Mouse (Mus musculus) neural tube, embryonic 14.5 days (tissue): ENCODE data around the gene Slc6a16. TPM values are rescaled to one million over a fixed set of nuclear protein-coding genes. Genes with fewer than 3 reads are reported as not detected.

Source experiments
- ATAC-seq: fragments of 200-750 bp; cut with Nextera tagmentation; 2 replicates; pipeline ENCODE4 v1.8.0; 2017; ENCODE audit warnings: low read depth, mild to moderate bottlenecking, moderate TSS enrichment, moderate library complexity
- H3K27ac ChIP-seq: fragments of 300-500 bp; sonication (generic); 2 replicates; pipeline ENCODE4 v1.5.1; 2014; ENCODE audit warnings: low read depth, mild to moderate bottlenecking, control low read depth, low read length, moderate library complexity, mixed read lengths
- H3K27me3 ChIP-seq: fragments of 300-500 bp; sonication (generic); 2 replicates; pipeline ENCODE4 v1.6.1; 2014; ENCODE audit warnings: low read length; ENCODE audit not compliant: control insufficient read depth, insufficient read depth
- H3K36me3 ChIP-seq: fragments of 300-500 bp; sonication (generic); 2 replicates; pipeline ENCODE4 v1.6.1; 2014; ENCODE audit warnings: low read length, mixed read lengths; ENCODE audit not compliant: control insufficient read depth, insufficient read depth
- H3K4me1 ChIP-seq: fragments of 300-500 bp; sonication (generic); 2 replicates; pipeline ENCODE4 v1.6.1; 2014; ENCODE audit warnings: low read length; ENCODE audit not compliant: control insufficient read depth, insufficient read depth
- H3K4me2 ChIP-seq: fragments of 300-500 bp; sonication (generic); 2 replicates; pipeline ENCODE4 v1.6.1; 2014; ENCODE audit warnings: mild to moderate bottlenecking, low read depth, low read length, control low read depth
- H3K4me3 ChIP-seq: fragments of 300-500 bp; sonication (generic); 2 replicates; pipeline ENCODE4 v1.5.1; 2014; ENCODE audit warnings: low read depth, low read length, control low read depth, mixed read lengths
- H3K9ac ChIP-seq: fragments of 300-500 bp; sonication (generic); replicated peaks from 2 replicates; pipeline ENCODE4 v1.6.1; 2014; ENCODE audit warnings: low read depth, mild to moderate bottlenecking, control low read depth, low read length, mixed read lengths
- H3K9me3 ChIP-seq: fragments of 300-500 bp; sonication (generic); 2 replicates; pipeline ENCODE4 v1.6.1; 2016; ENCODE audit warnings: low read length; ENCODE audit not compliant: control insufficient read depth
- WGBS: fragments of 180-500 bp; shearing (Covaris S2); extraction: QIAGEN DNeasy Blood & Tissue Kit; methylation state at CpG from one replicate; pipeline ENCODE4 v1.1.7; 2014; 5-methylcytosine and 5-hydroxymethylcytosine counted together
- polyA plus RNA-seq: library from polyadenylated mRNA; unstranded; fragments of >200 nt; fragmentation: Nextera tagmentation; extraction: Ambion mirVana; gene quantifications from 2 replicates; pipeline ENCODE4 v1.2.1, GENCODE M21; 2014

The Slc6a16 gene
- polyA plus RNA-seq = 0.75 and 0.99 TPM in 2 replicates

DNA sequence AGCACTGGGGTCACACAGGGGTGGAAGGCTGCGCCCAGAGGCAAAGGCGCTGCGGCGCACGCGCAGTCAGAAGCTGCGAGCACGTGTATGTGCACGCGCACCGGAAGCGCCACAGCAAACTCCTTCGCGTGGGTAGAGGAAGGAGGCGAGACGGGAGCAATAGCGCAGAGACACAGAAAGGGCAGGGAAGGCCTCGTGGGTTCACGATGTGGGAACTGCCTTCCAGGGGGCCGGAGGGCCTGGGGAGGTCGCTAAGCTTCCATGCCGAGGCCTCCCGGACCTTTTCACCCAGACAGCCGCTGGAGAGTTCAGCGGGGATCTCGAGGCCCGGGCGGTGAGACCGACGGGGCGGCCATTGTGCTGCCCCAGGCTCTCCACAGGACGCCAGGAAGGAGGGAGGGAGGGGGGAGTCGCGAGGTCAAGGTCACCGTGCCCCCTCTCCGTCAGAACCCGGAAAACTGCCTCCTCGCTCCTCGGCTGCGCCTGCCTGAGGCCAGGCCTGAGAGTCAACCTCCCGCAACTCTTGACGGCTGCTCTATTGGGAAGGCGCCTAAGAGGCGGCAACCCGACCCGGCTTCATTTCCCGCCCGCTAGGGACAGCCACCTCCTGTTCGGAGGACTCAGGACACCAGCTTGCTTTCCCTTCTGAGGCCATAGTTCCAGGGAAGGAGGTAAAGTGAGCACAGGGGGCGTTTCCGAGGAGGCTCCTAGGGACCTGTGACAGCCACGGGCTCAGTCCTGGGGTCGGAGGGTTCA is at the start of gene Slc6a16:
TSS of gene Slc6a16 (plus strand) at position 453 of the 756 bp plus-strand sequence.
- WGBS = 9% methylated on average over 53 of the region's 53 CpGs
- no peaks in the 10 kb centered on the region for H3K27me3 ChIP-seq
- H3K4me3 ChIP-seq = peak within 1 kb of the TSS; percentile 31
- no peaks in the 10 kb centered on the region for H3K9me3 ChIP-seq
- peak; percentile 75; the same call in 1 of the 2 replicates for ATAC-seq
- no peak within 1 kb of the TSS for H3K27ac ChIP-seq
- peak within 1 kb of the TSS; percentile 44; the same call in 1 of the 2 replicates for H3K9ac ChIP-seq
- H3K36me3 ChIP-seq = no peaks in the 10 kb centered on the region
- peak within 1 kb of the TSS; percentile 53 for H3K4me2 ChIP-seq
- 0 out of 2 replicates have a peak, but pooled peaks cover 5% of the 10 kb centered on the region for H3K4me1 ChIP-seq

DNA sequence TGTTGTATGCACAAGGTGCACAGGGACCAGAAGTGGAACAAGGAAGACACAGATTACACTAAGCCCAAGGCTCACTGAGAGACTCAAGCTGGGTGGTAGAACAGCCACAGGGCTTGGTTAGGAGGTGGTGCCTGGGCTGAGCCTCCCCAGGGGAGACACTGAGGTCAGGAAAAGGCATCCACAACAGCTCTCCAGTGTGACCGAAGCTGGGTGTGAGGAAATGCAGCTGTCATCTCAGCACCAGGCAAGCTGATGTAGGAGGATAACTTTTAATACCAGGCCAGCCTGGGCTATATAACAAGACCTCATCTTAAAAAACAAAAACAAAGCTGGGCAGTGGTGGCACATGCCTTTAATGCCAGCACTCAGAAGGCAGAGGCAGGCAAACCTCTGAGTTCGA is 49.7 kb upstream of the Slc6a16 start:
- H3K27me3 ChIP-seq = peaks cover 2% of the 10 kb centered on the region; the same call in 1 of the 2 replicates
- H3K9me3 ChIP-seq = no peaks in the 10 kb centered on the region
- H3K9ac ChIP-seq = no peak overlapping the region
- H3K36me3 ChIP-seq = no peaks in the 10 kb centered on the region
- no peak overlapping the region for H3K4me3 ChIP-seq
- WGBS = 71% methylated on average over 2 of the region's 2 CpGs
- no peaks in the 10 kb centered on the region for H3K4me1 ChIP-seq
- H3K27ac ChIP-seq = no peak overlapping the region
- H3K4me2 ChIP-seq = no peak overlapping the region
- no peak for ATAC-seq

DNA sequence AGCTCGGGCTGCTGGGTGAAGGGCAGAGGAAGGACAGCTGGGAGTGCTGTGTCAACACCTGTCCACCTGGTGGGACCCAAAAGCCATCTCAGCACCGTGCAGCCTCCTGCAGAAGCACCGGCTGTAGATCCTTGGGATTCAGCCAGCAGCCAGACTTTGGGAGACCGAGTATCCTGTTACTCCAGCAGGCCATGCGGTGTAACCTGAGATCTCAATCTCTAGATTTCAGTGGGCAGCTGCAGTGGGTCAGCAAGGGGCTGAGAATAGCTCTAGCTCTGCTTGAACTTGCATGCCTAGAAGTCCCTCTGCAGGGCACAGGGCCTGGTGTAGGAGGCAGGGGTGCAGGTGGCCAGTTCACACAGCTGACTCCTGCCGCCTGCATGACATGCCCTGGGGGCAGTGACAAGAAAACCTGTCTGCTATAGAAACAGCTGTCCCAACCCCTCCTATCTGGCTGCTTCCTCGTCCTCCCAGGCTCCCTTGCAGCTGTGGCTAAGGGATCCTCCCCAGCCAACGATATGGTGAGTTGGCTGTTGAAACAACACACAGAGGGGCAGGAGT is 49.0 kb upstream of the Slc6a16 start:
- Histone ChIP-seq H3K27ac (no peak overlapping the region), H3K27me3 (peaks cover 2% of the 10 kb centered on the region; the same call in 1 of the 2 replicates), H3K9ac (no peak overlapping the region), H3K4me3 (no peak overlapping the region), H3K9me3 (no peaks in the 10 kb centered on the region), H3K4me2 (no peak overlapping the region), H3K36me3 (no peaks in the 10 kb centered on the region), H3K4me1 (no peaks in the 10 kb centered on the region)
- ATAC-seq = no peak
- WGBS = 24% methylated on average over 8 of the region's 8 CpGs

DNA sequence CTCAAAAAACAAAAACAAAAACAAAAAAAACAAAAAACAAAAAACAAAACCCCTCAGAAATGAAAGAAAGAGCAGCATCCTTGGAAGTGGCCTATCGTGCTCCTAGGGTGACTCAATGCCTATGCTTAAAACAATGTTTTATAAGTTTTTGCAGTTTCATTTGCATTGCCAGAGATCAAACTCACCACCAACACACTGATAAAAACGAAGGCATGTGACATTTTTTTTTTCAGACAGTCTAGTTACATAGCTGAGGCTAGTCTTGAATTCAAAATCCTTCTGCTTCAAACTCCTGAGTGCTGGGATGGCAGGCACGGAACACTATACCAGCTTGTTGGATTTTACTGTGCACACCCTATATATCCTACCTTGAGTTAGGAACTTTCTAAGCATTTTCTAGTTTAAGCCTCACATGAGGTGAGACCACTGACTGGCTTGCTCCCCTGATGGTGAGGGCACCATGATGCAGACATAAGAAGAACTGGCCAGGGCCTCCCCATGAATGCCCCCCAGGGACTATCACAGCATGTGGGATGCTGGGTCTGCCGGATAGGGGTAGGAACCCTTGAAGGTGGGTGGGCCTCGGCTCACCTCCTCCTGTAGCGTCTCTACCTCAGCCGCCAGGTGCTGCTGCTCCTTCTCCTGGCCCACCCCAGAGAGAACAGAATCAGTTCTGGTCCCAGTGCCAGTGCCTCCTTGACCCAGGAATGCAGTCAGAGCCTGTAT is 48.1 kb upstream of the Slc6a16 start:
- H3K27me3 ChIP-seq = no peaks in the 10 kb centered on the region; the same call in 1 of the 2 replicates
- no peak for ATAC-seq
- H3K36me3 ChIP-seq = no peaks in the 10 kb centered on the region
- no peaks in the 10 kb centered on the region for H3K9me3 ChIP-seq
- no peaks in the 10 kb centered on the region for H3K4me1 ChIP-seq
- H3K9ac ChIP-seq = no peak overlapping the region
- no peak overlapping the region for H3K4me2 ChIP-seq
- 86% methylated on average over 7 of the region's 7 CpGs for WGBS
- H3K4me3 ChIP-seq = no peak overlapping the region
- H3K27ac ChIP-seq = no peak overlapping the region

DNA sequence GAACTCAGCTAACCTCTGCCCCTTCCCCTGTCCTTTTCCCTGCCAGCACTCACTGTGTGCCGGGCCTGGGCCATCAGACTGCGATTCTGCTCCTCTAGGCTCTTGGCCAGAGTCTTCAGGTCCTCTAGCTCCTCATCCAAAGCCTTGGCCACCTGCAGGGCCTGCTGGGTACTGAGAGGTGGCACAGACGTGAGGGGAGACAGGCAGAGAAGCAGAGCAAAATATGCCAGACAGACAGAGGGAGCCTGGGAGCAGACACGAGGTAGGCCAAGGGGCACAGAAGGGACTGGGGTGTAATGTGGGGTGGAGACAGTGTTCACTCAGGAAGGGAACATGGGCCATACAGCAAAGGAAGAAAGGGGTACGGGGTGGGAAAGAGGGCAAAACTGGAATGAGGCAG is 47.5 kb upstream of the Slc6a16 start:
- H3K4me2 ChIP-seq = no peak overlapping the region
- ATAC-seq = no peak
- no peaks in the 10 kb centered on the region for H3K36me3 ChIP-seq
- H3K4me3 ChIP-seq = no peak overlapping the region
- H3K9me3 ChIP-seq = no peaks in the 10 kb centered on the region
- no peaks in the 10 kb centered on the region for H3K4me1 ChIP-seq
- 66% methylated on average over 5 of the region's 5 CpGs for WGBS
- H3K27ac ChIP-seq = no peak overlapping the region
- H3K9ac ChIP-seq = no peak overlapping the region
- no peaks in the 10 kb centered on the region; the same call in 1 of the 2 replicates for H3K27me3 ChIP-seq

DNA sequence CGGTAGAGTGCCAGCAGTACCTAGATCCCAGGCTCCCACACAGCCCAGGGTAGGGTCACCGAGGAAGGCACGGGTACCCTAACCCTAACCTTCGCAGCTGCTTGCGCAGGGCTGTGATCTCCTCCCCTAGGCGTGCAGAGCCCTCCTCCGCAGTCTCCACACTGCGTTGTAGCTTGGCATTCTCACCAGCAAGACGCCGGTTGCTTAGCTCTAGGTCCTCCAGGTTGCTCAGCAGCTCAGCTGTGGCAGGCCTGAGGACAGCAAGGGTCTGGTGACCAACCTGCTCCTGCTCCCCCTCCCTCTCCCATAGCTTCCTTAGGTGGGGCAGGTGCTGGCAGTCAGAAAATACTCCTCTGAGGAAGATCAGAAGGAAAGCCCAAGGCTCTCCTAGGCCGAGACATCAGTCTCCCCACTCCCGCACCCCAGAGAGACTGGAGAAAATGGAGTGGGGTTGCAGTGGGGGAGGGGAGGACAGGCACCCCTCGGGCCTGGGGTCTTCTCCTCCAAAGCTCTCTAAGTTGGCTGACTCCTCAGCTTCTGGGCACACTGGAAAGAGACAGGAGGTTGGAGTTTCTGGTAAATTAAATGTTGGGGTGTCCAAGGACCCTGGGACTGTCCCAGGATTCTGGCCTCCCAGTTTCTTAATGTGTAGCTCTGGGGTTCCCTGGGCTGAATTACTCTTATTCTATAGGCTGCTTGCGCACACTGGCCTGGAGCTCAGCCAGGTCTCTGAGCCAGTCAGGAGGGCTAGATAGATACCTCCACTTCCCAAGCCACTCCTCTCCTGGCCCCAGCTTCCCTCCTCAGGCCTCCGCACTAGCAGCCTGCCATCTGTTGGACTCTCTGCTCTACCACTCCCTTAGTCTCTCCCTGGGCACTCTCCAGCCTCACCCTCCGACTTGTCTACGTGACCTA is 46.8 kb upstream of the Slc6a16 start:
- no peaks in the 10 kb centered on the region; the same call in 1 of the 2 replicates for H3K27me3 ChIP-seq
- WGBS = 76% methylated on average over 17 of the region's 17 CpGs
- H3K36me3 ChIP-seq = no peaks in the 10 kb centered on the region
- H3K4me1 ChIP-seq = no peaks in the 10 kb centered on the region
- no peak for ATAC-seq
- no peaks in the 10 kb centered on the region for H3K9me3 ChIP-seq
- H3K9ac ChIP-seq = 0 out of 2 replicates have a peak overlapping the region, but pooled peaks have one; percentile 2
- no peak overlapping the region for H3K4me2 ChIP-seq
- H3K27ac ChIP-seq = no peak overlapping the region
- H3K4me3 ChIP-seq = no peak overlapping the region

DNA sequence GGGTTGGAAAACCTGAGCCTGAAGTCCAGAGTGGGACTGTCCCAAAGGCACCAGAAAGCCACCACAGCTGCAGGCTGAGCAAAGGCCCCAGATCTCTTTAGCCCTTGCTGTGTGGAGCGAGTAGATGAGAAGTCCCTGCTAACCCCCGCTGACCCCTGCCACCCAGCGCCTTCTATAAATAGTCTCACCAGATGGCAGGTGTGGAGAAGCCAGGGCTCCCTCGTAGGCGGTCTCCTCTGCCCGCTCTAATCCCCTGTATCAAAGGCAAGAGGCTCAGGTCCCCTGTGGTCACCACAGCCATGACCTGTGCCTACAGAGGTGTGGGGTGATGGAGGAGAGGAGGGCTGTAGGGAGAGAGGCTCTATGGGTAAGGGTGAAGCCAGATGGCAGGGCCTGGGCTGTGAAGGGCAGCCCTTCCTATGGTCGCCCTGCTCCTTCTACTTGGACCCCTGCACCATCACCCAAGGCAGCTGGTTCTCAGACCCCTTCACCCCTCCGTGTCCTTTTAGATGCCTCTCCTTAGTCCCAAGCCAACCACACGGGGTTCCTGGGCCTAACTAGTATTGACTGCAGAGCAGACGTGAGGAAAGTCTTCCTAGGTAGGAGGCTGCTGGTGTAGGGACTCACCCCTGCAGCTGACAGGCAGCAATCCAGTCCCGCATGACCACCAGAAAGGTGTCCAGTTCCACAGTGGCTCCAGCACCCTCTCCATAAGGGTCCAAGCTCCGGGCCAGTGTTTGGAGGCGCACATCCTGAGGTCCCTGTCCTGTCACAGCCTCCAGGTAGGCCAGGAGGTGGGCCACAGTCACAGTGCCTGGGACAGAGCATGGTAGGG is 45.3 kb upstream of the Slc6a16 start:
- H3K4me1 ChIP-seq = no peaks in the 10 kb centered on the region
- H3K4me2 ChIP-seq = no peak overlapping the region
- ATAC-seq = no peak
- no peaks in the 10 kb centered on the region for H3K9me3 ChIP-seq
- H3K4me3 ChIP-seq = no peak overlapping the region
- H3K9ac ChIP-seq = no peak overlapping the region
- WGBS = 63% methylated on average over 13 of the region's 13 CpGs
- H3K36me3 ChIP-seq = no peaks in the 10 kb centered on the region
- H3K27ac ChIP-seq = no peak overlapping the region
- no peaks in the 10 kb centered on the region for H3K27me3 ChIP-seq

DNA sequence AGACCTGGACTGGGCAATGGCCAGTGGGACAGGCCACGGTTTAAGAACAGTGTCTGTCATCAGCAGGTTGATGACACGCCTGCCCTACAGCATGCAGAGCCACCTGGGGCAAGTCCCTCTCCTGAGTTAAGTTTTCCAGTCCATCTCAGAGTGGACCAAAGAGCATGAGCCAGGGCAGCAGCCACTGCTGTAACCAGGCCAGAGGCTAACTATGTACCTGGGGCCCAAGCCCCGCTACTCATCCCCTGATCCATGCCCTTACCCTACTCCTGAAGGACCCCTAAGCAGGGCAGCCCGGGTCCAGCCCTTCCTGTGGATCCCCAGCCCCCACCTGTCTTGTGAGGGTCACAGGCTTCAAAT is 44.7 kb upstream of the Slc6a16 start:
- H3K27me3 ChIP-seq = no peaks in the 10 kb centered on the region
- 94% methylated on average over 4 of the region's 4 CpGs for WGBS
- no peak for ATAC-seq

More for the DNA sequence above, 44.7 kb upstream of the Slc6a16 start:
- Histone ChIP-seq H3K9me3 (no peaks in the 10 kb centered on the region), H3K4me3 (no peak overlapping the region), H3K4me2 (no peak overlapping the region), H3K9ac (no peak overlapping the region), H3K36me3 (no peaks in the 10 kb centered on the region), H3K4me1 (no peaks in the 10 kb centered on the region), H3K27ac (no peak overlapping the region)
